ENCODE assay signal across 9 mouse cellular contexts in the genomic region with DNA sequence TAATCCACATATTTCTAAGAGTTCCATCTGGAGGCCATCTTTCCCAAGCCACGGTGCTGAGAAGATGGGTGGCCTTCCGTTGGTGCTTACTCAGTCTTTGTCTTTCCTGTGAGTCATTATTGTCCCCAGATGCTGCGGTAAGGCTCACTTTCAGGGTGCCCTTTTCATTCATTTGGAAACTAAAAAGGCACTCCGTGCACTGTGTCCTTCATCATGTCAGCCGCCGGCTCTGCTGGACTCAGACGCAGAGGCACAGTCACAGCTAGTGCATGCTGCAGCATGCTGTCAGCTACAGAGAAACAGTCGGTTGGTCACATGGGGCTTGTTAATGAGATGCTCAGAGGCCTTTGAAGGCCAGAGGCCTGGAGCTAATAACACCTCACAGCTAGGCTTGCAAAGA. TPM values are rescaled to one million over a fixed set of nuclear protein-coding genes. Genes with fewer than 3 reads are reported as not detected.
DNase-seq lines count a peak whose midpoint lies in the region; ATAC-seq and TF ChIP-seq lines count a peak whose summit lies in the region.
"Had no signal": no experiment of that assay in that cellular context is flagged by ENCODE, and none has a peak within 500 bp of the region (broad histone marks: within the 10 kb centered on the region; RNA-seq: fewer than 3 reads in every experiment).

No protein-coding gene starts in this region.

- TF ChIP-seq CTCF in left cerebral cortex, adult 2 months (IDR thresholded peaks at IDR 0.05), result no peak

- H3K4me3 ChIP-seq in forebrain, embryonic 11.5 days (ENCODE audit: low read depth, low read length), result no peak overlapping the region
- H3K4me3 ChIP-seq in limb, embryonic 10.5 days, result peak overlapping the region; percentile 32
- H3K4me3 ChIP-seq in neural tube, embryonic 12.5 days, result no peak overlapping the region
- H3K4me3 ChIP-seq in left cerebral cortex, adult 2 months, result no peak overlapping the region
- H3K4me3 ChIP-seq: embryonic facial prominence, embryonic 15.5 days had no signal

- 11% methylated on average over 8 of the region's 8 CpGs for WGBS in forebrain, embryonic 11.5 days
- WGBS in limb, embryonic 10.5 days, result 9% methylated on average over 8 of the region's 8 CpGs
- 10% methylated on average over 8 of the region's 8 CpGs for WGBS in neural tube, embryonic 12.5 days

- ATAC-seq in forebrain, embryonic 11.5 days (replicated peaks; ENCODE audit: low FRiP score), result peak; percentile 96
- peak; percentile 82 for ATAC-seq in neural tube, embryonic 12.5 days (ENCODE audit: low FRiP score, low read depth)
- no peak for ATAC-seq in erythroid progenitor cell, adult 5-6 weeks (replicated peaks; ENCODE audit: low FRiP score, poor library complexity, severe bottlenecking)

- H3K9me3 ChIP-seq in forebrain, embryonic 11.5 days (ENCODE audit: control insufficient read depth, low read length), result no peaks in the 10 kb centered on the region
- H3K9me3 ChIP-seq in limb, embryonic 10.5 days (replicated peaks), result no peaks in the 10 kb centered on the region
- no peaks in the 10 kb centered on the region for H3K9me3 ChIP-seq in neural tube, embryonic 12.5 days
- H3K9me3 ChIP-seq: embryonic facial prominence, embryonic 15.5 days had no signal

- peak overlapping the region; percentile 36; the same call in 1 of the 2 replicates for H3K9ac ChIP-seq in forebrain, embryonic 11.5 days (ENCODE audit: low read length)
- no peak overlapping the region for H3K9ac ChIP-seq in neural tube, embryonic 12.5 days
- H3K9ac ChIP-seq: embryonic facial prominence, embryonic 15.5 days had no signal

- H3K4me1 ChIP-seq in forebrain, embryonic 11.5 days (replicated peaks; ENCODE audit: control insufficient read depth, insufficient read depth, low read length), result peaks cover 4% of the 10 kb centered on the region; the same call in 1 of the 2 replicates
- peaks cover 28% of the 10 kb centered on the region for H3K4me1 ChIP-seq in limb, embryonic 10.5 days
- 0 out of 2 replicates have a peak, but pooled peaks cover 4% of the 10 kb centered on the region for H3K4me1 ChIP-seq in neural tube, embryonic 12.5 days
- H3K4me1 ChIP-seq: embryonic facial prominence, embryonic 15.5 days had no signal

- DNase-seq in adrenal gland, postnatal 36 days, result peak; percentile 62 to 67
- peak; percentile 71 for DNase-seq in forebrain, embryonic 11.5 days (ENCODE audit: low spot score)
- peak; percentile 64 for DNase-seq in limb, embryonic 10.5 days (ENCODE audit: low spot score)
- no peak for DNase-seq in left cerebral cortex, adult 2 months (ENCODE audit: extremely low spot score in 1 of 2, low spot score in 2 of 2)
- no peak for DNase-seq in left cerebral cortex, adult 11 months (ENCODE audit: low spot score)
- DNase-seq in urinary bladder, postnatal 14 days (ENCODE audit: low spot score), result no peak

- H3K4me2 ChIP-seq in forebrain, embryonic 11.5 days (ENCODE audit: low read depth, low read length, severe bottlenecking), result peak overlapping the region; percentile 38; the same call in 1 of the 2 replicates
- peak overlapping the region; percentile 38 for H3K4me2 ChIP-seq in neural tube, embryonic 12.5 days (replicated peaks)
- H3K4me2 ChIP-seq: embryonic facial prominence, embryonic 15.5 days had no signal

- no peaks in the 10 kb centered on the region for H3K27me3 ChIP-seq in forebrain, embryonic 11.5 days (ENCODE audit: control insufficient read depth, insufficient read depth, low read length)
- H3K27me3 ChIP-seq in limb, embryonic 10.5 days (ENCODE audit: low read depth, poor library complexity, severe bottlenecking), result no peaks in the 10 kb centered on the region
- no peaks in the 10 kb centered on the region for H3K27me3 ChIP-seq in neural tube, embryonic 12.5 days (replicated peaks)
- H3K27me3 ChIP-seq: embryonic facial prominence, embryonic 15.5 days had no signal

- H3K36me3 ChIP-seq in forebrain, embryonic 11.5 days (ENCODE audit: control insufficient read depth, insufficient read depth, low read length), result no peaks in the 10 kb centered on the region
- no peaks in the 10 kb centered on the region for H3K36me3 ChIP-seq in limb, embryonic 10.5 days
- H3K36me3 ChIP-seq in neural tube, embryonic 12.5 days, result no peaks in the 10 kb centered on the region
- H3K36me3 ChIP-seq: embryonic facial prominence, embryonic 15.5 days had no signal

- peak overlapping the region; percentile 59 for H3K27ac ChIP-seq in forebrain, embryonic 11.5 days (ENCODE audit: low read depth, low read length)
- H3K27ac ChIP-seq in limb, embryonic 10.5 days, result peak overlapping the region; percentile 66
- no peak overlapping the region for H3K27ac ChIP-seq in neural tube, embryonic 12.5 days
- H3K27ac ChIP-seq in left cerebral cortex, adult 2 months, result no peak overlapping the region
- H3K27ac ChIP-seq: embryonic facial prominence, embryonic 15.5 days had no signal

- intact Hi-C loops in left cerebral cortex, adult 2 months (cut with DNase I), result no loop called here

RNA-seq across cellular contexts. Expression of gene Zc3h12c, which starts 19.7 kb away (rescaled TPM):
- 10 to 100 TPM; 24.5 to 27.2 TPM for total RNA-seq in adrenal gland, postnatal 36 days (2021)
- 11.8 and 12.6 TPM in 2 replicates for polyA plus RNA-seq in forebrain, embryonic 11.5 days (2014; fragmentation: Nextera tagmentation; extraction: Ambion mirVana)
- polyA plus RNA-seq in limb, embryonic 10.5 days (2016; fragmentation: Nextera tagmentation; extraction: Ambion mirVana), result 2.2 and 2.5 TPM in 2 replicates
- 8.0 and 8.3 TPM in 2 replicates for polyA plus RNA-seq in neural tube, embryonic 12.5 days (2016; fragmentation: Nextera tagmentation; extraction: Ambion mirVana)
- total RNA-seq in left cerebral cortex, adult 2 months (2021), result 10 to 100 TPM; 15.1 to 16.2 TPM
- total RNA-seq in erythroid progenitor cell, adult 5-6 weeks (2015; ENCODE audit: low replicate concordance), result 0.84 and 1.1 TPM in 2 replicates
- not detected in 2 replicates for total RNA-seq in erythroid progenitor cell, adult 5-6 weeks (2017; ENCODE audit: low replicate concordance)

Comparison
In these comparisons a context has a peak if more than half of its experiments do, and no peak if none do; other contexts are left out.
1. DNase-seq: peak in adrenal gland, postnatal 36 days (2 of 2), forebrain, embryonic 11.5 days (single experiment) and limb, embryonic 10.5 days (single experiment); none in left cerebral cortex, adult 2 months (0 of 2), left cerebral cortex, adult 11 months (single experiment) and urinary bladder, postnatal 14 days (single experiment).
2. H3K27ac ChIP-seq: peak in forebrain, embryonic 11.5 days (single experiment) and limb, embryonic 10.5 days (single experiment); none in neural tube, embryonic 12.5 days (single experiment) and left cerebral cortex, adult 2 months (single experiment).
3. RNA of gene Zc3h12c, which starts 19.7 kb away (total RNA-seq): 24.5 to 27.2 TPM in adrenal gland, postnatal 36 days and 15.1 to 16.2 TPM in left cerebral cortex, adult 2 months; 0.84 to 1.1 TPM in erythroid progenitor cell, adult 5-6 weeks; every median in the first group is over 4 times any median in the second.